Mouse (Mus musculus): Measurements from ENCODE around the gene 1700042G07Rik. TPM values are rescaled to one million over a fixed set of nuclear protein-coding genes. Genes with fewer than 3 reads are reported as not detected.
A peak's percentile ranks its signal among the peaks of the same experiment; 100 is the strongest.
"Not testable (repeated sequence)": the region's sequence is repeated elsewhere in the genome, so short reads cannot be mapped to it uniquely, and the experiment has no call there.

The 1700042G07Rik gene
- polyA plus RNA-seq, 1 experiment from 2014 or later = not detected

- Histone ChIP-seq H3K4me3 (ENCODE audit: low read depth, low read length) (no peak overlapping the region), H3K4me2 (ENCODE audit: low read length) (no peak overlapping the region), H3K4me1 (replicated peaks; ENCODE audit: control insufficient read depth, insufficient read depth, low read length) (0 out of 2 replicates have a peak, but pooled peaks cover 7% of the 10 kb centered on the region), H3K9me3 (ENCODE audit: control insufficient read depth, low read length) (no peaks in the 10 kb centered on the region), H3K36me3 (ENCODE audit: control insufficient read depth, insufficient read depth, low read length) (no peaks in the 10 kb centered on the region), H3K27me3 (replicated peaks; ENCODE audit: control insufficient read depth, insufficient read depth, low read length) (no peaks in the 10 kb centered on the region), H3K27ac (ENCODE audit: low read depth) (no peak overlapping the region), H3K9ac (ENCODE audit: low read length) (no peak overlapping the region)
- WGBS = 89% methylated on average over 2 of the region's 2 CpGs
- no peak for ATAC-seq (replicated peaks; ENCODE audit: low FRiP score, low TSS enrichment, low read depth)
- no peak for DNase-seq (ENCODE audit: low spot score)
Observed at GRCm38 (mm10) chr4:116215895-116216605, 42.9 kb downstream of the 1700042G07Rik start.

- DNase-seq (ENCODE audit: low spot score) = no peak
- no peak for ATAC-seq (replicated peaks; ENCODE audit: low FRiP score, low TSS enrichment, low read depth)
- Histone ChIP-seq H3K4me2 (ENCODE audit: low read length) (no peak overlapping the region), H3K9me3 (ENCODE audit: control insufficient read depth, low read length) (no peaks in the 10 kb centered on the region), H3K4me1 (replicated peaks; ENCODE audit: control insufficient read depth, insufficient read depth, low read length) (0 out of 2 replicates have a peak, but pooled peaks cover 7% of the 10 kb centered on the region), H3K9ac (ENCODE audit: low read length) (no peak overlapping the region), H3K27me3 (replicated peaks; ENCODE audit: control insufficient read depth, insufficient read depth, low read length) (no peaks in the 10 kb centered on the region), H3K27ac (ENCODE audit: low read depth) (no peak overlapping the region), H3K36me3 (ENCODE audit: control insufficient read depth, insufficient read depth, low read length) (no peaks in the 10 kb centered on the region), H3K4me3 (ENCODE audit: low read depth, low read length) (no peak overlapping the region)
- 42% methylated on average over 2 of the region's 2 CpGs for WGBS
Observed at GRCm38 (mm10) chr4:116217046-116217445, 43.9 kb downstream of the 1700042G07Rik start.

- H3K4me1 ChIP-seq (replicated peaks; ENCODE audit: control insufficient read depth, insufficient read depth, low read length); H3K27me3 ChIP-seq (replicated peaks; ENCODE audit: control insufficient read depth, insufficient read depth, low read length); ATAC-seq (replicated peaks; ENCODE audit: low FRiP score, low TSS enrichment, low read depth); H3K9me3 ChIP-seq (ENCODE audit: control insufficient read depth, low read length); H3K9ac ChIP-seq (ENCODE audit: low read length); DNase-seq (ENCODE audit: low spot score); H3K4me3 ChIP-seq (ENCODE audit: low read depth, low read length); H3K27ac ChIP-seq (ENCODE audit: low read depth); H3K4me2 ChIP-seq (ENCODE audit: low read length); H3K36me3 ChIP-seq (ENCODE audit: control insufficient read depth, insufficient read depth, low read length): not testable (repeated sequence)
- 70% methylated on average over 1 of the region's 1 CpGs for WGBS
Observed at GRCm38 (mm10) chr4:116217661-116218060, 44.5 kb downstream of the 1700042G07Rik start.

DNA sequence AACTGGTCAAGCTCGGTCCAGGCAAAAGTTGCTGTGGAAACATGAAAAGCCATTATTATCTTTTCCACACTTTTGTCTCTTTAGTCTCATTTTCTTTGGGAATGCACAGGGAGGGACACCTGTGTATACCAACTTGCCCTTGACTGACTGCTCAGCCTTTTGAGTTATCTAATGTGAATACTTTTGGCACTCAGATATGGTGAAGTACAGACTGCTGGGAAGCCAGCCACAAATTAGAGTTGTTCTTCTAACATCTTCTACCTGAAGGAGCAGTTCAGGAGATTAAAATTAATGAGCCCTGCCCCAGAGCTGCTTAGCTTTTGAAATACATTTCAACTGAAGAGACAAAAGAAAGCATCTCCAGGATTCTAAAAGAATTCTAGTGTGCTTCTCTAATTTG lies 45.9 kb downstream of the 1700042G07Rik start:
- no peak overlapping the region for H3K27ac ChIP-seq (ENCODE audit: low read depth)
- no peak overlapping the region for H3K9ac ChIP-seq (ENCODE audit: low read length)
- no peaks in the 10 kb centered on the region for H3K36me3 ChIP-seq (ENCODE audit: control insufficient read depth, insufficient read depth, low read length)
- no peak for DNase-seq (ENCODE audit: low spot score)
- H3K4me1 ChIP-seq (replicated peaks; ENCODE audit: control insufficient read depth, insufficient read depth, low read length) = 0 out of 2 replicates have a peak, but pooled peaks cover 7% of the 10 kb centered on the region
- ATAC-seq (replicated peaks; ENCODE audit: low FRiP score, low TSS enrichment, low read depth) = no peak
- no peak overlapping the region for H3K4me3 ChIP-seq (ENCODE audit: low read depth, low read length)
- no peaks in the 10 kb centered on the region for H3K9me3 ChIP-seq (ENCODE audit: control insufficient read depth, low read length)
- no peaks in the 10 kb centered on the region for H3K27me3 ChIP-seq (replicated peaks; ENCODE audit: control insufficient read depth, insufficient read depth, low read length)
- no peak overlapping the region for H3K4me2 ChIP-seq (ENCODE audit: low read length)
- WGBS = 86% methylated on average over 1 of the region's 1 CpGs

DNA sequence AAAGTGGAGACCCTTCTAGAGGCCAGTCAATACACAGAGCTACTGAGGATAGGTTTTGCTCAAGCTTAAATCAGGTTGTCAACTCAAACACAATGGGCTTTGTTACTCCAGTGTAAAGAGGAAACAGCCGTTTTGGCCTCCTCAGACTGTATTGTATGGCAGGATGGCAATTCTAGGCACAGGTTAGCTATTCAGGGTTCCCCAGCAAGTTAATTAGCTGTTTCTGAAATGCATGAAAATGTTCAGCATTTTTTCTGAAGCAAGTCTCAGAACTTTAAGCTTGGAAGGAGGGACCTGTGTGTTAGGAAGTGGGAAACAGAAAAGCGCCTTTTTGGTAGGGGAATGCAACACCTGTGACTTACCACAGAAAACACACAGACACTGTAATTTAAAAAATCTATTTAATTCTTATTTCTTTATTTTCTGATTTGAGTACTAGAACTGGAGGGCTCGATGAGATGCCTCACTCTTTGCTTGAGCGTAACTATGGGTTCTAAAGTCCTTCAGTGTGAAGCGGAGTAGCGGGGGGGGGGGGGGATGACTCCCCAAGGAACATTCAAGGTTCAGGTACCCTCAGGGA lies 47.0 kb downstream of the 1700042G07Rik start:
- Histone ChIP-seq H3K9me3 (ENCODE audit: control insufficient read depth, low read length) (no peaks in the 10 kb centered on the region), H3K27ac (ENCODE audit: low read depth) (peak overlapping the region; percentile 98), H3K9ac (ENCODE audit: low read length) (peak overlapping the region; percentile 95), H3K4me2 (ENCODE audit: low read length) (peak overlapping the region; percentile 78), H3K27me3 (replicated peaks; ENCODE audit: control insufficient read depth, insufficient read depth, low read length) (no peaks in the 10 kb centered on the region), H3K4me1 (replicated peaks; ENCODE audit: control insufficient read depth, insufficient read depth, low read length) (0 out of 2 replicates have a peak, but pooled peaks cover 7% of the 10 kb centered on the region), H3K36me3 (ENCODE audit: control insufficient read depth, insufficient read depth, low read length) (no peaks in the 10 kb centered on the region), H3K4me3 (ENCODE audit: low read depth, low read length) (peak overlapping the region; percentile 78)
- DNase-seq (ENCODE audit: low spot score) (no peak), ATAC-seq (replicated peaks; ENCODE audit: low FRiP score, low TSS enrichment, low read depth) (no peak)
- WGBS = 11% methylated on average over 6 of the region's 6 CpGs

GRCm38 (mm10) chr4:116220780-116221139 lies 47.6 kb downstream of the 1700042G07Rik start:
- H3K27me3 ChIP-seq (replicated peaks; ENCODE audit: control insufficient read depth, insufficient read depth, low read length) = no peaks in the 10 kb centered on the region
- peak overlapping the region; percentile 78 for H3K4me3 ChIP-seq (ENCODE audit: low read depth, low read length)
- peak overlapping the region; percentile 78 for H3K4me2 ChIP-seq (ENCODE audit: low read length)
- DNase-seq (ENCODE audit: low spot score) = peak; percentile 94
- H3K9ac ChIP-seq (ENCODE audit: low read length) = peak overlapping the region; percentile 95
- WGBS = under 1% methylated on average over 25 of the region's 26 CpGs
- peak overlapping the region; percentile 98 for H3K27ac ChIP-seq (ENCODE audit: low read depth)
- ATAC-seq (replicated peaks; ENCODE audit: low FRiP score, low TSS enrichment, low read depth) = peak; percentile 51; the same call in 1 of the 2 replicates
- 0 out of 2 replicates have a peak, but pooled peaks cover 7% of the 10 kb centered on the region for H3K4me1 ChIP-seq (replicated peaks; ENCODE audit: control insufficient read depth, insufficient read depth, low read length)
- no peaks in the 10 kb centered on the region for H3K36me3 ChIP-seq (ENCODE audit: control insufficient read depth, insufficient read depth, low read length)
- no peaks in the 10 kb centered on the region for H3K9me3 ChIP-seq (ENCODE audit: control insufficient read depth, low read length)

DNA sequence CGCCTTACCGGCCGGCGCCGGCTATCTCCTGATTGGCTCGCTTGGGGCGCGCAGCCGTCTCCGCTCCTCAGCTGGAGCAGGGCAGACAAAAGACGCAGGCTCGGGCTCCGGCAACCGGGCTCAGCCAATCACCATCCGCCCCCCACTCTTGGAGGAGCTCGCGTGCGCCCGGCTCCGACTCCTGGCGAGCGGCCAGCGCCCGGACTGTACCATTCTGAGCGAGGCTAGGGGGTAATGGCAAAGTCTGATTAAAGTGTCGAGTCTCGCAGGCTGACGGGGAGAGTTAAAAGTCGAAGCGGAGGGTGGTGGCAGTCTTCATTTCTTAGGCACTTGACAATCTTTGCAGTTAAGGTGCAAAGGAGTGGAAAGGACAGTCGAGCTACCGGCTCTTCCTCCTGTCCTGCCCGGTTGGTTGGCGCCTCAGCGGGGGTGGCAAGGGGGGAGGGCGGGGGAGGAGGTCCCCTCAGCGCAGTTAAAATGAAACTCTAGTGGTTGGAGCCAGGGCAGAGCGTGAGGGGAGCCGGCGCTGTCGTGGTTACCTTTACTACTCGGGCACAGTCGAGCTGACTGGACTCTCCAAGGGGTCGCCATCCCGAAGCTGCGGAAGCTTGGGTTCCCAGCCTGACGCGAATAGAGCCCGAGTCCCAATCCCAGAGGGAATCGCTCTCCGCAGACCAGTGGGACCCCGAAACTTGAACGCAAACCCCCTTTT lies 48.1 kb downstream of the 1700042G07Rik start, which contains the start of gene Pik3r3:
Gene Pik3r3 (plus strand): TSS at position 479 of the 712 bp plus-strand sequence.
- H3K27me3 ChIP-seq (replicated peaks; ENCODE audit: control insufficient read depth, insufficient read depth, low read length) = no peaks in the 10 kb centered on the region
- under 1% methylated on average over 51 of the region's 53 CpGs for WGBS
- peak within 1 kb of the TSS; percentile 98 for H3K27ac ChIP-seq (ENCODE audit: low read depth)
- no peaks in the 10 kb centered on the region for H3K9me3 ChIP-seq (ENCODE audit: control insufficient read depth, low read length)
- H3K4me3 ChIP-seq (ENCODE audit: low read depth, low read length) = peak within 1 kb of the TSS; percentile 78
- ATAC-seq (replicated peaks; ENCODE audit: low FRiP score, low TSS enrichment, low read depth) = peak; percentile 100
- H3K9ac ChIP-seq (ENCODE audit: low read length) = peak within 1 kb of the TSS; percentile 95
- H3K36me3 ChIP-seq (ENCODE audit: control insufficient read depth, insufficient read depth, low read length) = no peaks in the 10 kb centered on the region
- peak within 1 kb of the TSS; percentile 78 for H3K4me2 ChIP-seq (ENCODE audit: low read length)
- 0 out of 2 replicates have a peak, but pooled peaks cover 7% of the 10 kb centered on the region for H3K4me1 ChIP-seq (replicated peaks; ENCODE audit: control insufficient read depth, insufficient read depth, low read length)
- DNase-seq (ENCODE audit: low spot score) = peak; percentile 99

GRCm38 (mm10) chr4:116221996-116222842 lies 49.0 kb downstream of the 1700042G07Rik start:
- H3K9me3 ChIP-seq (ENCODE audit: control insufficient read depth, low read length) = no peaks in the 10 kb centered on the region
- peak overlapping the region; percentile 98 for H3K27ac ChIP-seq (ENCODE audit: low read depth)
- H3K27me3 ChIP-seq (replicated peaks; ENCODE audit: control insufficient read depth, insufficient read depth, low read length) = no peaks in the 10 kb centered on the region
- DNase-seq (ENCODE audit: low spot score) = peak; percentile 63
- H3K4me3 ChIP-seq (ENCODE audit: low read depth, low read length) = peak overlapping the region; percentile 78
- 0 out of 2 replicates have a peak, but pooled peaks cover 7% of the 10 kb centered on the region for H3K4me1 ChIP-seq (replicated peaks; ENCODE audit: control insufficient read depth, insufficient read depth, low read length)
- no peak for ATAC-seq (replicated peaks; ENCODE audit: low FRiP score, low TSS enrichment, low read depth)
- H3K4me2 ChIP-seq (ENCODE audit: low read length) = peak overlapping the region; percentile 78
- WGBS = under 1% methylated on average over 23 of the region's 23 CpGs
- no peaks in the 10 kb centered on the region for H3K36me3 ChIP-seq (ENCODE audit: control insufficient read depth, insufficient read depth, low read length)
- H3K9ac ChIP-seq (ENCODE audit: low read length) = peak overlapping the region; percentile 83
